15 mouse cellular contexts compared by ENCODE assay signal in genomic region chr2:129623771-129624170, GRCm38 (mm10). TPM values are rescaled to one million over a fixed set of nuclear protein-coding genes. Genes with fewer than 3 reads are reported as not detected.
DNase-seq lines count a peak whose midpoint lies in the region; ATAC-seq and TF ChIP-seq lines count a peak whose summit lies in the region.
"Had no signal": no experiment of that assay in that cellular context is flagged by ENCODE, and none has a peak within 500 bp of the region (broad histone marks: within the 10 kb centered on the region; RNA-seq: fewer than 3 reads in every experiment).

No protein-coding gene starts in this region.

- 0 out of 2 replicates have a peak overlapping the region, but pooled peaks have one; percentile 37 for H3K27ac ChIP-seq in cortical plate, adult 2 months (ENCODE audit: insufficient read depth, low read length)
- H3K27ac ChIP-seq in embryonic facial prominence, embryonic 10.5 days (replicated peaks), result no peak overlapping the region
- no peak overlapping the region for H3K27ac ChIP-seq in kidney, embryonic 15.5 days
- H3K27ac ChIP-seq: embryonic facial prominence, embryonic 15.5 days; hindbrain, embryonic 12.5 days; liver, embryonic 12.5 days had no signal

- no peak overlapping the region for H3K4me2 ChIP-seq in kidney, embryonic 15.5 days
- H3K4me2 ChIP-seq: embryonic facial prominence, embryonic 15.5 days; hindbrain, embryonic 12.5 days; liver, embryonic 12.5 days had no signal

- no peak overlapping the region for H3K4me3 ChIP-seq in cortical plate, adult 2 months (ENCODE audit: insufficient read depth, low read length)
- no peak overlapping the region for H3K4me3 ChIP-seq in embryonic facial prominence, embryonic 10.5 days
- no peak overlapping the region for H3K4me3 ChIP-seq in kidney, embryonic 15.5 days (replicated peaks)
- H3K4me3 ChIP-seq: embryonic facial prominence, embryonic 15.5 days; hindbrain, embryonic 12.5 days; liver, embryonic 12.5 days had no signal

- ATAC-seq in cerebellum, adult (ENCODE audit: insufficient number of reproducible peaks, low FRiP score, low TSS enrichment), result no peak
- ATAC-seq in kidney, embryonic 15.5 days (replicated peaks; ENCODE audit: low FRiP score), result no peak
- ATAC-seq: intestine, embryonic 16.5 days; liver, embryonic 12.5 days; Patski had no signal

- no peak overlapping the region for H3K9ac ChIP-seq in kidney, embryonic 15.5 days
- H3K9ac ChIP-seq: embryonic facial prominence, embryonic 15.5 days; hindbrain, embryonic 12.5 days; liver, embryonic 12.5 days had no signal

- peaks cover 16% of the 10 kb centered on the region for H3K36me3 ChIP-seq in embryonic facial prominence, embryonic 10.5 days (replicated peaks)
- peaks cover 10% of the 10 kb centered on the region; the same call in 1 of the 2 replicates for H3K36me3 ChIP-seq in kidney, embryonic 15.5 days
- H3K36me3 ChIP-seq: embryonic facial prominence, embryonic 15.5 days; hindbrain, embryonic 12.5 days had no signal

- H3K27me3 ChIP-seq in embryonic facial prominence, embryonic 10.5 days (replicated peaks; ENCODE audit: low read depth, poor library complexity, severe bottlenecking), result no peaks in the 10 kb centered on the region
- no peaks in the 10 kb centered on the region for H3K27me3 ChIP-seq in kidney, embryonic 15.5 days
- H3K27me3 ChIP-seq: embryonic facial prominence, embryonic 15.5 days; hindbrain, embryonic 12.5 days; liver, embryonic 12.5 days; Patski had no signal

- H3K4me1 ChIP-seq in cortical plate, adult 2 months (ENCODE audit: control insufficient read depth, insufficient read depth, low read length), result peaks cover 20% of the 10 kb centered on the region
- H3K4me1 ChIP-seq in embryonic facial prominence, embryonic 10.5 days, result peaks cover 9% of the 10 kb centered on the region
- 0 out of 2 replicates have a peak, but pooled peaks cover 12% of the 10 kb centered on the region for H3K4me1 ChIP-seq in kidney, embryonic 15.5 days

- intact Hi-C loops in left cerebral cortex, postnatal 36 days (cut with DNase I), result no loop called here
- intact Hi-C loops in left cerebral cortex, postnatal 4 days (cut with DNase I), result no loop called here

- WGBS in embryonic facial prominence, embryonic 10.5 days, result 92% methylated on average over 7 of the region's 7 CpGs
- WGBS in kidney, embryonic 15.5 days, result 93% methylated on average over 7 of the region's 7 CpGs

- H3K9me3 ChIP-seq in embryonic facial prominence, embryonic 10.5 days, result no peaks in the 10 kb centered on the region
- no peaks in the 10 kb centered on the region for H3K9me3 ChIP-seq in kidney, embryonic 15.5 days (replicated peaks)
- H3K9me3 ChIP-seq: embryonic facial prominence, embryonic 15.5 days; hindbrain, embryonic 12.5 days; liver, embryonic 12.5 days had no signal

- DNase-seq in cerebellum, adult 9-11 months, result peak; percentile 12
- DNase-seq in left cerebral cortex, postnatal 36 days (ENCODE audit: low spot score in 2 of 2), result peak; percentile 43 to 47
- DNase-seq in left cerebral cortex, postnatal 4 days, result no peak
- DNase-seq in layer of hippocampus, adult 9-11 months, result peak; percentile 88
- DNase-seq in embryonic facial prominence, embryonic 10.5 days (ENCODE audit: low spot score), result no peak
- DNase-seq: B cell, adult 2 months; thymus, postnatal 4 days had no signal

- TF ChIP-seq POLR2A in cortical plate, adult 2 months (IDR thresholded peaks at IDR 0.05; ENCODE audit: extremely low read depth, insufficient read depth, low read length), result no peak

- TF ChIP-seq CTCF in cortical plate, adult 2 months (IDR thresholded peaks at IDR 0.05; ENCODE audit: extremely low read depth, insufficient read depth, low read length), result no peak

RNA-seq across cellular contexts. Expression of gene Sirpa, which starts 31.1 kb away (rescaled TPM):
- 100 to 1,000 TPM; 386 to 401 TPM for total RNA-seq in left cerebral cortex, postnatal 36 days (2021)
- total RNA-seq in left cerebral cortex, postnatal 4 days (2021), result 100 to 1,000 TPM; 110 to 121 TPM
- polyA plus RNA-seq in cortical plate, adult 2 months (2012; rRNA removed), result 314 and 333 TPM in 2 replicates
- polyA plus RNA-seq in embryonic facial prominence, embryonic 10.5 days (2016; fragmentation: Nextera tagmentation; extraction: Ambion mirVana), result 17.0 and 17.4 TPM in 2 replicates
- 28.4 and 30.6 TPM in 2 replicates for polyA plus RNA-seq in kidney, embryonic 15.5 days (2015; fragmentation: Nextera tagmentation; extraction: Ambion mirVana)

Comparison
In these comparisons a context has a peak if more than half of its experiments do, and no peak if none do; other contexts are left out.
1. DNase-seq: peak in cerebellum, adult 9-11 months (single experiment), left cerebral cortex, postnatal 36 days (2 of 2) and layer of hippocampus, adult 9-11 months (single experiment); none in left cerebral cortex, postnatal 4 days (single experiment) and embryonic facial prominence, embryonic 10.5 days (single experiment).